Mouse (Mus musculus) cerebellum, adult 2 months (tissue): ENCODE results near the gene Vax2.

Source experiments
- CTCF ChIP-seq: fragments of 200-500 bp; IDR thresholded peaks from 2 replicates; pipeline ENCODE4 v1.5.1; 2011; ENCODE audit warnings: low read depth, mild to moderate bottlenecking, control low read depth, low read length, moderate library complexity, borderline replicate concordance; ENCODE audit not compliant: insufficient read depth
- POLR2A ChIP-seq: fragments of 200-500 bp; IDR thresholded peaks from 2 replicates; pipeline ENCODE4 v1.6.1; 2011; ENCODE audit warnings: low read length, control low read depth, borderline replicate concordance; ENCODE audit not compliant: insufficient read depth

- TF ChIP-seq CTCF, result no peak
- no peak for TF ChIP-seq POLR2A
Measured at GRCm38 (mm10) chr6:83713271-83714136, 2.4 kb downstream of the Vax2 start.
